24 mouse cellular contexts compared by ENCODE assay signal in genomic region chr11:90047271-90047670, GRCm38 (mm10). TPM values are rescaled to one million over a fixed set of nuclear protein-coding genes. Genes with fewer than 3 reads are reported as not detected.
"Had no signal": no experiment of that assay in that cellular context is flagged by ENCODE, and none has a peak within 500 bp of the region (broad histone marks: within the 10 kb centered on the region; RNA-seq: fewer than 3 reads in every experiment).

No protein-coding gene starts in this region.

- H3K4me3 ChIP-seq: embryonic facial prominence, embryonic 10.5 days; embryonic facial prominence, embryonic 12.5 days; embryonic facial prominence, embryonic 13.5 days; embryonic facial prominence, embryonic 15.5 days; erythroblast, embryonic 14.5 days; forebrain, embryonic 10.5 days; forebrain, embryonic 12.5 days; forebrain, embryonic 13.5 days; forebrain, embryonic 15.5 days; heart, embryonic 10.5 days had no signal

- H3K27me3 ChIP-seq: embryonic facial prominence, embryonic 12.5 days; embryonic facial prominence, embryonic 13.5 days; embryonic facial prominence, embryonic 15.5 days; forebrain, embryonic 12.5 days; forebrain, embryonic 13.5 days; forebrain, embryonic 15.5 days had no signal

- H3K27ac ChIP-seq: embryonic facial prominence, embryonic 10.5 days; embryonic facial prominence, embryonic 12.5 days; embryonic facial prominence, embryonic 13.5 days; embryonic facial prominence, embryonic 15.5 days; forebrain, embryonic 10.5 days; forebrain, embryonic 12.5 days; forebrain, embryonic 13.5 days; forebrain, embryonic 15.5 days; heart, embryonic 10.5 days had no signal

- H3K4me1 ChIP-seq: embryonic facial prominence, embryonic 12.5 days; embryonic facial prominence, embryonic 15.5 days; forebrain, embryonic 12.5 days; forebrain, embryonic 13.5 days; forebrain, embryonic 15.5 days had no signal

- H3K9ac ChIP-seq: embryonic facial prominence, embryonic 12.5 days; embryonic facial prominence, embryonic 13.5 days; embryonic facial prominence, embryonic 15.5 days; forebrain, embryonic 12.5 days; forebrain, embryonic 13.5 days; forebrain, embryonic 15.5 days; forebrain, postnatal 0 days had no signal

- H3K36me3 ChIP-seq: embryonic facial prominence, embryonic 10.5 days; embryonic facial prominence, embryonic 12.5 days; embryonic facial prominence, embryonic 13.5 days; embryonic facial prominence, embryonic 15.5 days; forebrain, embryonic 10.5 days; forebrain, embryonic 12.5 days; forebrain, embryonic 15.5 days; heart, embryonic 10.5 days had no signal

- DNase-seq: cerebellum, adult 18-20 months; cerebellum, adult 2 months; cerebellum, adult 8-10 months; cerebellum, adult 9-10 months; cerebellum, adult 9-11 months; cerebellum, postnatal 10 days; cerebellum, postnatal 14 days; cerebellum, postnatal 25 days; cerebellum, postnatal 36 days; embryo, embryonic 11 days; forebrain, postnatal 0 days; gastrocnemius, postnatal 10 days; gastrocnemius, postnatal 14 days; gastrocnemius, postnatal 25 days had no signal

RNA-seq across cellular contexts. Expression of gene Tmem100, which starts 17.1 kb away (rescaled TPM):
- polyA plus RNA-seq: erythroblast, embryonic 14.5 days had no signal
